Mouse (Mus musculus): Measurements from ENCODE around the gene 4933428M09Rik.
"Not testable (repeated sequence)": the region's sequence is repeated elsewhere in the genome, so short reads cannot be mapped to it uniquely, and the experiment has no call there.

4933428M09Rik gene

GRCm38 (mm10) chrX:139178928-139179327 lies at the start of gene 4933428M09Rik:
Gene 4933428M09Rik (plus strand): TSS chrX:139179228.
- in situ Hi-C loops (cut with MboI; ENCODE audit: low pct_unique_long_range_greater_than_20kb in 1 of 2, low sequenced_read_pairs in 2 of 2, unreplicated experiment in 1 of 2): no loop called here

- in situ Hi-C loops (cut with MboI; ENCODE audit: low pct_unique_long_range_greater_than_20kb in 1 of 2, low sequenced_read_pairs in 2 of 2, unreplicated experiment in 1 of 2): no loop called here
These were observed 45.0 kb upstream of the 4933428M09Rik start for GRCm38 (mm10) chrX:139134031-139134430.

- in situ Hi-C loops (cut with MboI; ENCODE audit: low pct_unique_long_range_greater_than_20kb in 1 of 2, low sequenced_read_pairs in 2 of 2, unreplicated experiment in 1 of 2): not testable (repeated sequence)
These were observed 12.5 kb downstream of the 4933428M09Rik start for GRCm38 (mm10) chrX:139191506-139191905.

GRCm38 (mm10) chrX:139194572-139195279 lies 15.7 kb downstream of the 4933428M09Rik start:
- in situ Hi-C loops (cut with MboI; ENCODE audit: low pct_unique_long_range_greater_than_20kb in 1 of 2, low sequenced_read_pairs in 2 of 2, unreplicated experiment in 1 of 2): no loop called here

- in situ Hi-C loops (cut with MboI; ENCODE audit: low pct_unique_long_range_greater_than_20kb in 1 of 2, low sequenced_read_pairs in 2 of 2, unreplicated experiment in 1 of 2): not testable (repeated sequence)
These were observed 30.3 kb downstream of the 4933428M09Rik start for GRCm38 (mm10) chrX:139209191-139209828.

DNA sequence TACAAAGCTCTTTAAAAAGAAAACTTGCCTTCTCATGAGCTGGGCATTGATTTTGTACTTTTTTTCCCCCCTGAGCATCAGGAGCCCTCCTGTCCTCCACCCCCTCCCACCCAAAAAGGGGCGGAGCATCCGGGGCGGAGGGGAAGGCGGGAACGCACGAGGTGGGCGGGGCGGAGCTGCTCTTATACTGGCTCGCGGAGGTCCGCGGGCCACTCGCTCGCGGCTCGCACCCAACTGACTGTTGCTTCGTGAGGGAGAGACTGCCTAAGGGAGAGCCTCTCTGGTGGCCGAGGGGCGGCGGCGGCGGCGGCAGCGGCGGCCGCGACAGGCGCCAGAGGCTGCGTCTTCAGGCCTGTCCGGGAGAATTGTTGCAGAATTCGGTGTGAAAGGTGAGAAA lies 30.8 kb downstream of the 4933428M09Rik start, which contains the start of gene Mum1l1:
Gene Mum1l1 (plus strand): TSS at position 214 of the 397 bp plus-strand sequence.
- in situ Hi-C loops (cut with MboI; ENCODE audit: low pct_unique_long_range_greater_than_20kb in 1 of 2, low sequenced_read_pairs in 2 of 2, unreplicated experiment in 1 of 2): no loop called here

- in situ Hi-C loops (cut with MboI; ENCODE audit: low pct_unique_long_range_greater_than_20kb in 1 of 2, low sequenced_read_pairs in 2 of 2, unreplicated experiment in 1 of 2): no loop called here
These were observed 35.7 kb downstream of the 4933428M09Rik start for GRCm38 (mm10) chrX:139214765-139215164.

- in situ Hi-C loops (cut with MboI; ENCODE audit: low pct_unique_long_range_greater_than_20kb in 1 of 2, low sequenced_read_pairs in 2 of 2, unreplicated experiment in 1 of 2): no loop called here
These were observed 37.4 kb downstream of the 4933428M09Rik start for GRCm38 (mm10) chrX:139216409-139216808.

DNA sequence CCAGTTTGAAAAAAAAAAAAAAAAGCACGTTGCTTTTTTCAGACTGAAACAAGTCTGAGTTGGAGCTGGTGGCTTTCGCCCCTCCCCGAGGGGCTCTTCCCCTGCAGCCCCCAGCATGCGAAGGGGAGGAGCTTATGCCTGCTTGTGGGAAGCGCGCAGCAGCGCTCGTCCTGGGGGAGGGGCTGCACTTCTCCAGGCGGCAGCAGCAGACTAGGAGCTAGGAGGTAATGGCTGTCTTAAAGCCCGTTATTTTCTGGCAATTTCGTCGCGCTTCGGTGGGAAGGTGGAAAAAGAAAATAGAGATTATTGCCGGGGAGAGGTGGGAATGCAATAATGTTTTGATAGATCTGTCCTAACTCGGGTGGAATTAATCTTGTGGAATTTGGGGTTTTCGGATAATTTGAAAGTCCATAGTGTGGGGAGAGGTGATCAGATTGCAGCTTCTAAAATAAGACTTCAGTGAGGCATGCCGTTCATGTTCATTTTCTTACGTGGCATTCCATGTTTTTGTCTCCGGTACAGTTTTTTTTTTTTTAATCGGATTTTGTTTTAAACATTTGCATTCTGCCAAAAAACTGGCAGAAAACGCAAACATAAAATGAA lies 38.1 kb downstream of the 4933428M09Rik start:
- in situ Hi-C loops (cut with MboI; ENCODE audit: low pct_unique_long_range_greater_than_20kb in 1 of 2, low sequenced_read_pairs in 2 of 2, unreplicated experiment in 1 of 2): no loop called here

DNA sequence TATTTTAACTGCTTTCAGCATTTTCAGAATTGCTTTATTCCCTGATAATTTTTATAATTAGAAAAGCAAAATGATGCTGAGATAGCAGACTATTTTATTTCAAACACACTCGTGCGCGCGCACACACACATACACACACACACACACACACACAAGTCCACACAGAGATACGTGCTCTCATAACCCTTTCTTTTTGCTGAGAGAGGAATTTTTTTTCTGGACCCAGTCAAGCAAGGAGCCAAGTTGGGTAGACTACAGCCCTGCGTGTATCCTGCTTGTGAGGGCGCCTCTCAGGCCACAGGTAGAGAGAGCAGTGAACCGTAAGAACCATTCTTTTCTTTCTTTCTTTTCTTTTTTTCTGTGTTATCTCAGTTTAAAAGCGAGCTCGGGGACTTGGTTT lies 38.7 kb downstream of the 4933428M09Rik start:
- in situ Hi-C loops (cut with MboI; ENCODE audit: low pct_unique_long_range_greater_than_20kb in 1 of 2, low sequenced_read_pairs in 2 of 2, unreplicated experiment in 1 of 2): no loop called here

- in situ Hi-C loops (cut with MboI; ENCODE audit: low pct_unique_long_range_greater_than_20kb in 1 of 2, low sequenced_read_pairs in 2 of 2, unreplicated experiment in 1 of 2): no loop called here
These were observed 40.0 kb downstream of the 4933428M09Rik start for GRCm38 (mm10) chrX:139219017-139219416.

- in situ Hi-C loops (cut with MboI; ENCODE audit: low pct_unique_long_range_greater_than_20kb in 1 of 2, low sequenced_read_pairs in 2 of 2, unreplicated experiment in 1 of 2): no loop called here
These were observed 41.8 kb downstream of the 4933428M09Rik start for GRCm38 (mm10) chrX:139220830-139221229.

- in situ Hi-C loops (cut with MboI; ENCODE audit: low pct_unique_long_range_greater_than_20kb in 1 of 2, low sequenced_read_pairs in 2 of 2, unreplicated experiment in 1 of 2): no loop called here
These were observed 42.9 kb downstream of the 4933428M09Rik start for GRCm38 (mm10) chrX:139221893-139222292.
